Mouse (Mus musculus) frontal cortex, postnatal 10 days (tissue): ENCODE measurements around the gene Rps11.
"Not testable (repeated sequence)": the region's sequence is repeated elsewhere in the genome, so short reads cannot be mapped to it uniquely, and the experiment has no call there.

Experiments used
- DNase-seq, 2 experiments: peaks; one replicate each; pipeline ENCODE4 v3.0.0; 2022; ENCODE audit warnings: low spot score in 2 of 2, mixed read lengths in 1 of 2

The Rps11 gene

GRCm38 (mm10) chr7:45111940-45112339, 12.3 kb downstream of the Rps11 start:
- DNase-seq: no peak

GRCm38 (mm10) chr7:45110089-45110488, 14.2 kb downstream of the Rps11 start:
- DNase-seq: not testable (repeated sequence)

- no peak for DNase-seq
Measured at GRCm38 (mm10) chr7:45107052-45107645, 17.1 kb downstream of the Rps11 start.

GRCm38 (mm10) chr7:45106441-45106840, 17.8 kb downstream of the Rps11 start:
- no peak for DNase-seq

GRCm38 (mm10) chr7:45105491-45105890, 18.7 kb downstream of the Rps11 start:
- DNase-seq: no peak

- no peak for DNase-seq
Measured at GRCm38 (mm10) chr7:45104941-45105340, 19.3 kb downstream of the Rps11 start.

- DNase-seq: peak; percentile 58 to 61
Measured at GRCm38 (mm10) chr7:45103652-45104180, 20.5 kb downstream of the Rps11 start, which contains the start of gene Fcgrt. Gene Fcgrt, minus strand, starts transcription at chr7:45103851.

GRCm38 (mm10) chr7:45102940-45103585, 21.2 kb downstream of the Rps11 start:
- DNase-seq: no peak

- no peak for DNase-seq
Measured at GRCm38 (mm10) chr7:45102441-45102840, 21.8 kb downstream of the Rps11 start.

- DNase-seq: no peak
Measured at GRCm38 (mm10) chr7:45100046-45100445, 24.2 kb downstream of the Rps11 start.

GRCm38 (mm10) chr7:45098541-45099240, 25.5 kb downstream of the Rps11 start:
- DNase-seq: no peak

GRCm38 (mm10) chr7:45097479-45097878, 26.8 kb downstream of the Rps11 start:
- DNase-seq: no peak

GRCm38 (mm10) chr7:45095965-45096364, 28.3 kb downstream of the Rps11 start:
- not testable (repeated sequence) for DNase-seq

GRCm38 (mm10) chr7:45095367-45095766, 28.9 kb downstream of the Rps11 start:
- DNase-seq: no peak

- DNase-seq: no peak
Measured at GRCm38 (mm10) chr7:45094121-45094520, 30.1 kb downstream of the Rps11 start.

- DNase-seq: no peak
Measured at GRCm38 (mm10) chr7:45093516-45093905, 30.7 kb downstream of the Rps11 start.

- no peak for DNase-seq
Measured at GRCm38 (mm10) chr7:45092828-45093515, 31.3 kb downstream of the Rps11 start.

- peak; percentile 66 to 70 for DNase-seq
Measured at GRCm38 (mm10) chr7:45092048-45092447, 32.2 kb downstream of the Rps11 start, which contains the start of gene Rcn3. Gene Rcn3, minus strand, starts transcription at chr7:45092221.

- DNase-seq: no peak
Measured at GRCm38 (mm10) chr7:45091001-45091990, 32.9 kb downstream of the Rps11 start.

- no peak for DNase-seq
Measured at GRCm38 (mm10) chr7:45090251-45090977, 33.8 kb downstream of the Rps11 start.
